Mouse (Mus musculus) ES-E14 (cell line): ENCODE data around the gene Hsp90aa1. TPM values are rescaled to one million over a fixed set of nuclear protein-coding genes. Genes with fewer than 3 reads are reported as not detected.
A peak's percentile ranks its signal among the peaks of the same experiment; 100 is the strongest.

Experiments
- DNase-seq: peaks from one replicate; pipeline ENCODE4 v3.0.0-alpha.2; 2013; ENCODE audit warnings: low read depth, low spot score
- H3K27ac ChIP-seq: 2 replicates; pipeline ENCODE4 v1.5.1; 2012; ENCODE audit warnings: low read depth, mild to moderate bottlenecking, low read length, moderate library complexity, mixed read lengths; ENCODE audit not compliant: poor library complexity, insufficient read depth, severe bottlenecking
- H3K36me3 ChIP-seq: 2 replicates; pipeline ENCODE4 v1.6.1; 2012; ENCODE audit warnings: mild to moderate bottlenecking, low read length, moderate library complexity, mixed read lengths; ENCODE audit not compliant: control insufficient read depth, poor library complexity, insufficient read depth, severe bottlenecking
- H3K4me1 ChIP-seq, 2 experiments: fragments of 150-350 bp in 1 of 2; sonication (generic) in 1 of 2; 2 replicates each; pipeline ENCODE4 v1.6.1; 2012; ENCODE audit warnings: low read length in 2 of 2, mild to moderate bottlenecking in 1 of 2, mixed read lengths in 1 of 2; ENCODE audit not compliant: control insufficient read depth in 2 of 2, insufficient read depth in 2 of 2, poor library complexity in 1 of 2
- H3K4me3 ChIP-seq, 2 experiments: fragments of 150-350 bp in 1 of 2; sonication (generic) in 1 of 2; 2 replicates each; pipeline ENCODE4 v1.5.1; 2012; ENCODE audit warnings: low read length in 2 of 2, low read depth in 1 of 2, mild to moderate bottlenecking in 1 of 2, mixed read lengths in 1 of 2; ENCODE audit not compliant: insufficient read depth in 1 of 2, poor library complexity in 1 of 2, severe bottlenecking in 1 of 2
- H3K9ac ChIP-seq: 2 replicates; pipeline ENCODE4 v1.6.1; 2012; ENCODE audit warnings: low read depth, mild to moderate bottlenecking, low read length, mixed read lengths; ENCODE audit not compliant: poor library complexity, insufficient read depth, severe bottlenecking
- H3K9me3 ChIP-seq: fragments of 150-350 bp; sonication (generic); 2 replicates; pipeline ENCODE4 v1.6.1; 2012; ENCODE audit warnings: low read depth, mild to moderate bottlenecking, low read length; ENCODE audit not compliant: control insufficient read depth, insufficient read depth
- CHD2 ChIP-seq: IDR thresholded peaks from 2 replicates; pipeline ENCODE4 v1.6.1; 2014; ENCODE audit warnings: mild to moderate bottlenecking, low read depth, low read length, inconsistent platforms
- HCFC1 ChIP-seq: IDR thresholded peaks from 2 replicates; pipeline ENCODE4 v1.6.1; 2012; ENCODE audit warnings: low read length, inconsistent platforms, borderline replicate concordance; ENCODE audit not compliant: insufficient read depth
- MAFK ChIP-seq: IDR thresholded peaks from 2 replicates; pipeline ENCODE4 v1.6.1; 2014; ENCODE audit warnings: mild to moderate bottlenecking, low read depth, low read length, inconsistent platforms; ENCODE audit not compliant: insufficient read depth
- ZC3H11A ChIP-seq: IDR thresholded peaks from 2 replicates; pipeline ENCODE4 v1.6.1; 2012; ENCODE audit warnings: low read depth, mild to moderate bottlenecking, inconsistent platforms, low read length, borderline replicate concordance
- ZNF384 ChIP-seq: IDR thresholded peaks from 2 replicates; pipeline ENCODE4 v1.6.1; 2012; ENCODE audit warnings: low read depth, low read length, inconsistent platforms
- in situ Hi-C, 2 experiments: fragments of 600-800 bp; cut with MboI; formaldehyde crosslinking; loops; one replicate each; pipeline ENCODE4 v1.15.1; 2025; ENCODE audit warnings: low sequenced_read_pairs in 2 of 2, inconsistent platforms in 1 of 2; ENCODE audit not compliant: unreplicated experiment in 2 of 2
- total RNA-seq: library from RNA; depleted of rRNA; stranded (reverse); fragments of 300-350 nt; gene quantifications from 2 replicates; pipeline ENCODE4 v1.2.3, GENCODE M21; 2012

Hsp90aa1 gene
- total RNA-seq, 1 experiment = 2,383 TPM

DNA sequence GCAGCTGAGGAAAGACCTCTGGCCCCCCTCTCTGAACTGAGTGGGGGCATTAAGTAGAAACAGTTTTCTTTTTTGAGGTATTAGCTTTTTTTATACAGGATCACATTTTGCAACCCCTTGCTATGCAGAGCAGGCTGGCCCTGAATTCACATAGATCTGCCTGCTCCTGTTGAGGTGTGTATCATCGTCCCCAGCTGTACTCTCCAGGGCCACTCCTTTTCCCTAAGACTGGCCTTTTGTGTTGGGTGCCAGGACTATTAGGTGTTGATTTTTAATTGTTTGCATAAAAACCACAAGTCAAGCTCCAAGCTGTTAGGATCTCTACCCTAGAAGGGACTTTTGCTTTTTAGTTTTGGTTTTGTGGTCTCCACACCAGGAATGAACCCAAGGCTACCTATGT, 4.4 kb downstream of the Hsp90aa1 start:
- H3K27ac ChIP-seq = peak overlapping the region; percentile 96
- in situ Hi-C loops = loop anchor here in 1 of 2 experiments (25.0 kb wide), 1 partner anchor 839 kb away; the partner anchor contains the start of gene Eif5

DNA sequence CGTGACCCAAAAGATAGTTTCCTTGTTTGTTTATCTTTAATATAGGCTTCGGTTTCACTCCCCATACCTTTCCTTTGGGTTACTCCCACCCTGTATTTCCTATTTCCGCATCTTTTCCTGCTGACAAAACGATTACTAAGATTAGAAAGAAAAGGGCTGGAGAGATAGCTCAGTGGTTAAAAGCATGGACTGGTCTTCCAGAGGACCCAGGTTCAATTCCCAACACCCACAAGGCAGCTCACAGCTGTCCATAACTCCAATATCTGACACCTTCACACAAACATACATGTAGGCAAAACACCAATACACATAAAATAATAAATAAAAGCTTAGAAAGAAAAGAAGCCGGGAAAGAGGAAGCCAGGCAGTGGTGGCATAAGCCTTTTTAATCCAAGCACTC, 5.1 kb downstream of the Hsp90aa1 start:
- TF ChIP-seq HCFC1 (no peak), CHD2 (no peak)
- in situ Hi-C loops = loop anchor here in 1 of 2 experiments (25.0 kb wide), 1 partner anchor 840 kb away; the partner anchor contains the start of gene Eif5
- Histone ChIP-seq H3K36me3 (peaks cover 26% of the 10 kb centered on the region), H3K9me3 (no peaks in the 10 kb centered on the region), H3K27ac (peak overlapping the region; percentile 96; the same call in 1 of the 2 replicates), H3K9ac (peak overlapping the region; percentile 95; the same call in 1 of the 2 replicates), H3K4me3 (peak overlapping the region; percentile 72 to 80; a peak in 3 of 4 replicates), H3K4me1 (peaks cover 5 to 12% of the 10 kb centered on the region in 2 experiments; a peak in 3 of 4 replicates)
- no peak for DNase-seq

More for the DNA sequence above, 4.4 kb downstream of the Hsp90aa1 start:
- no peak for DNase-seq
- H3K9me3 ChIP-seq = no peaks in the 10 kb centered on the region
- H3K4me1 ChIP-seq = peaks cover 5 to 12% of the 10 kb centered on the region in 2 experiments; a peak in 3 of 4 replicates
- H3K4me3 ChIP-seq = peak overlapping the region in 1 of 2 experiments; percentile 80; a peak in 1 of 4 replicates
- TF ChIP-seq ZNF384 (no peak), ZC3H11A (no peak), MAFK (no peak), CHD2 (no peak), HCFC1 (no peak)
- H3K36me3 ChIP-seq = peaks cover 22% of the 10 kb centered on the region
- H3K9ac ChIP-seq = peak overlapping the region; percentile 83

DNA sequence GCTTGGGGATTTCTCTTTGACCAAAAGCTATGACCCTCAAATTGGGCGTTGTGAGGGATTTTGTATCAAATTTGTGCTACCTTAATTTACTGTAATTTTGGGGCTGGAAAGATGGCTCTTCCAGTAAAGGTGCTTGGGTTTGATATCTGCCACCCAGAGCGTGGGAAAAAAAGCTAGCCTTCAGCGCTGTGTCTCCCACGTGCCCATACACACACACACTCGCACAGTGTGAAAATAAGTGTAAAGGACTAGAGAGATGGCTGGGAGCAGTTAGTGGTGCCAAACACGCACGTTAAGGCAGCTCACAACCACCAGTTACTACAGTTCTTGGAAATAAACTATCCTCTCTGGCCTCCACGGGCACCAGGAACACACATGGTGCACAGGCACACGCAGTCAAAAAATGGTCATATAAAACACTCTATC, 5.5 kb downstream of the Hsp90aa1 start:
- in situ Hi-C loops = loop anchor here in 1 of 2 experiments (25.0 kb wide), 1 partner anchor 840 kb away; the partner anchor contains the start of gene Eif5
- H3K4me1 ChIP-seq = peaks cover 5 to 12% of the 10 kb centered on the region in 2 experiments; a peak in 3 of 4 replicates
- no peak for DNase-seq
- peaks cover 26% of the 10 kb centered on the region for H3K36me3 ChIP-seq
- TF ChIP-seq CHD2 = no peak
- no peak for TF ChIP-seq MAFK
- no peak for TF ChIP-seq ZC3H11A
- TF ChIP-seq ZNF384 = no peak
- TF ChIP-seq HCFC1 = no peak
- H3K9ac ChIP-seq = peak overlapping the region; percentile 95
- H3K9me3 ChIP-seq = no peaks in the 10 kb centered on the region
- H3K27ac ChIP-seq = peak overlapping the region; percentile 96
- H3K4me3 ChIP-seq = peak overlapping the region; percentile 72 to 80

DNA sequence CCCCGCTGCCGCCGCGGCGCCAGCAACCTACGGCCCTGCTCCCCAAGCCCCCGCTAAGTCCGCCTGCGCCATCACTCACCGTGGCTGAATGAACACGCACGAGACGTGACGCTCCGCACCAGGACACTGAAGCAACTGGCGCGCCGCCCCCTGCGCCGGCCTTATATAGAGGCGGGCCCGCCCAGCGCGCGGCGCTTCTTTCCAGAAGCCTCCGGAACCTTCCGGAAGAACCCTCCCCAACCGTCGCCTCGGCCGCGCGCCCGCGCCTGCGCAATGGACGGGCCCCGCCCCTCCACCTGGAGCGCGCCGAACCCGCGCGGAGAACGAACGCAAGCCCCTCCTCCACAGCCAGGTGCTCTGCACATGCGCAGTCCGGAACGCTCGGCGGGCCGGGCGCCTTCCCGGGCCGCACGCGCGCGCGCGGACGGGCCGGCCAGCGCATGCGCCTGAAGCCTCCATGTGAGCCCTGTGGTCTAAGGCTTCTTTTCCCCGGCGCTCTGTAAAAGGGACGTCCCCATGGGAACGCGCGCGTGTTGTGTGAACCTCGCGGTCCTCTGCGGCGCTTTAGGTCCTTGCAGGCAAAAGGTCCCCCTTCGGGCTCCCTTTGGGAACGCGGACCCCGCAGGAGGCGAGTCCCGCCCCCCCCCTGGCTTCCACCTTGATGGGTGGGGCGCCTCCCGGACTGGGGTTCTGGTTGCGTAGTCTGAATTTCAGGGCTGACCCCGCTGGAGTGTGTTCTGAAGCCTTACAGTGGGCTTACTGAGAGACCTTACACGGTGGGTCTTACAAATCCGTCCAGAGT, 6.2 kb downstream of the Hsp90aa1 start:
- peaks cover 5 to 9% of the 10 kb centered on the region in 2 experiments; a peak in 3 of 4 replicates for H3K4me1 ChIP-seq
- in situ Hi-C loops = loop anchor here in 1 of 2 experiments (25.0 kb wide), 1 partner anchor 841 kb away; the partner anchor contains the start of gene Eif5
- no peak for TF ChIP-seq HCFC1

More for the DNA sequence above, 6.2 kb downstream of the Hsp90aa1 start:
- Histone ChIP-seq H3K27ac (peak overlapping the region; percentile 98), H3K9ac (peak overlapping the region; percentile 99), H3K9me3 (no peaks in the 10 kb centered on the region), H3K36me3 (peaks cover 32% of the 10 kb centered on the region), H3K4me3 (peak overlapping the region; percentile 93 to 97)
- peak; percentile 88 for DNase-seq
